Mouse (Mus musculus) myocyte (in vitro differentiated cells): ENCODE measurements around the gene Ppp1r3d. TPM values are rescaled to one million over a fixed set of nuclear protein-coding genes. Genes with fewer than 3 reads are reported as not detected.

ENCODE experiments used
- H3K27me3 ChIP-seq: one replicate; pipeline ENCODE4 v1.6.1; 2011; ENCODE audit not compliant: control insufficient read depth, insufficient read depth, insufficient read length
- H3K36me3 ChIP-seq: one replicate; pipeline ENCODE4 v1.6.1; 2011; ENCODE audit not compliant: control insufficient read depth, insufficient read depth
- H3K4me2 ChIP-seq: one replicate; pipeline ENCODE4 v1.6.1; 2011; ENCODE audit warnings: low read depth, control low read depth
- H3K4me3 ChIP-seq: one replicate; pipeline ENCODE4 v1.5.1; 2011; ENCODE audit warnings: mild to moderate bottlenecking, control low read depth, moderate library complexity
- H3K79me2 ChIP-seq: one replicate; pipeline ENCODE4 v1.6.1; 2011; ENCODE audit not compliant: control insufficient read depth, insufficient read depth
- H3ac ChIP-seq: one replicate; pipeline ENCODE4 v1.6.1; 2011; ENCODE audit not compliant: control insufficient read depth, insufficient read length
- CEBPB ChIP-seq: IDR thresholded peaks from 2 replicates; pipeline ENCODE4 v1.6.1; 2011; ENCODE audit warnings: mild to moderate bottlenecking, moderate library complexity; ENCODE audit not compliant: poor library complexity, insufficient read depth, severe bottlenecking
- E2F4 ChIP-seq: IDR thresholded peaks from one replicate; pipeline ENCODE4 v1.6.1; 2011; ENCODE audit warnings: mild to moderate bottlenecking, control low read depth, moderate library complexity; ENCODE audit not compliant: insufficient read depth
- MAX ChIP-seq: IDR thresholded peaks from one replicate; pipeline ENCODE4 v1.6.1; 2011; ENCODE audit warnings: low read depth, mild to moderate bottlenecking, control low read depth
- MYOD1 ChIP-seq, 3 experiments: IDR thresholded peaks; one replicate each; pipeline ENCODE4 v1.6.1; 2011; ENCODE audit warnings: control low read depth in 2 of 3, low read depth in 2 of 3, mild to moderate bottlenecking in 2 of 3, moderate library complexity in 1 of 3; ENCODE audit not compliant: insufficient read length in 2 of 3, control insufficient read depth in 1 of 3
- MYOG ChIP-seq, 3 experiments: IDR thresholded peaks; one replicate each; pipeline ENCODE4 v1.6.1; 2011; ENCODE audit warnings: control low read depth in 2 of 3, low read depth in 2 of 3, mild to moderate bottlenecking in 2 of 3; ENCODE audit not compliant: insufficient read length in 2 of 3, control insufficient read depth in 1 of 3, insufficient read depth in 1 of 3
- POLR2A ChIP-seq: IDR thresholded peaks from one replicate; pipeline ENCODE4 v1.6.1; 2011; ENCODE audit warnings: low read depth, mild to moderate bottlenecking, control low read depth, moderate library complexity; ENCODE audit not compliant: insufficient read length
- POLR2AphosphoS2 ChIP-seq: IDR thresholded peaks from one replicate; pipeline ENCODE4 v1.6.1; 2011; ENCODE audit warnings: low read depth, control low read depth; ENCODE audit not compliant: insufficient read length
- REST ChIP-seq: IDR thresholded peaks from one replicate; pipeline ENCODE4 v1.6.1; 2011; ENCODE audit warnings: mild to moderate bottlenecking, control low read depth, moderate library complexity; ENCODE audit not compliant: insufficient read depth, insufficient read length
- SRF ChIP-seq: IDR thresholded peaks from one replicate; pipeline ENCODE4 v1.6.1; 2011; ENCODE audit warnings: low read depth; ENCODE audit not compliant: control insufficient read depth, insufficient read length
- TCF12 ChIP-seq: IDR thresholded peaks from one replicate; pipeline ENCODE4 v1.6.1; 2011; ENCODE audit warnings: mild to moderate bottlenecking, control low read depth; ENCODE audit not compliant: poor library complexity, insufficient read depth, severe bottlenecking
- TCF3 ChIP-seq: IDR thresholded peaks from one replicate; pipeline ENCODE4 v1.6.1; 2011; ENCODE audit warnings: low read depth, control low read depth; ENCODE audit not compliant: insufficient read length
- USF1 ChIP-seq: IDR thresholded peaks from one replicate; pipeline ENCODE4 v1.6.1; 2011; ENCODE audit warnings: low read depth, mild to moderate bottlenecking, control low read depth, moderate library complexity
- polyA plus RNA-seq: library from polyadenylated mRNA; unstranded; fragments of >200 nt; fragmentation: generic; extraction: Trizol; gene quantifications from one replicate; pipeline ENCODE4 v1.2.1, GENCODE M21; 2012; ENCODE audit warnings: missing spikeins

The Ppp1r3d gene
- polyA plus RNA-seq, 1 experiment: not detected

GRCm38 (mm10) chr2:178427181-178427580 lies 12.9 kb upstream of the Ppp1r3d start:
- Histone ChIP-seq H3K27me3 (no peaks in the 10 kb centered on the region), H3K4me2 (no peak overlapping the region), H3K79me2 (no peaks in the 10 kb centered on the region), H3K36me3 (no peaks in the 10 kb centered on the region), H3K4me3 (no peak overlapping the region), H3ac (no peak overlapping the region)
- TF ChIP-seq MYOG (IDR thresholded peaks at IDR 0.05; ENCODE audit: control insufficient read depth in 1 of 3, insufficient read depth in 1 of 3, insufficient read length in 2 of 3, low read depth in 2 of 3) (no peak), MAX (no peak), SRF (no peak), USF1 (no peak), POLR2AphosphoS2 (no peak), MYOD1 (IDR thresholded peaks at IDR 0.05; ENCODE audit: control insufficient read depth in 1 of 3, insufficient read length in 2 of 3, low read depth in 2 of 3) (no peak), POLR2A (no peak), TCF12 (no peak), TCF3 (no peak)

- Histone ChIP-seq H3K36me3 (no peaks in the 10 kb centered on the region), H3K4me2 (no peak overlapping the region), H3ac (no peak overlapping the region), H3K79me2 (no peaks in the 10 kb centered on the region), H3K27me3 (no peaks in the 10 kb centered on the region), H3K4me3 (no peak overlapping the region)
- no peak for TF ChIP-seq E2F4
- no peak for TF ChIP-seq MAX
- TF ChIP-seq MYOG (IDR thresholded peaks at IDR 0.05; ENCODE audit: control insufficient read depth in 1 of 3, insufficient read depth in 1 of 3, insufficient read length in 2 of 3, low read depth in 2 of 3): no peak
- no peak for TF ChIP-seq POLR2A
- TF ChIP-seq TCF12: no peak
- no peak for TF ChIP-seq POLR2AphosphoS2
- no peak for TF ChIP-seq SRF
- no peak for TF ChIP-seq MYOD1 (IDR thresholded peaks at IDR 0.05; ENCODE audit: control insufficient read depth in 1 of 3, insufficient read length in 2 of 3, low read depth in 2 of 3)
- no peak for TF ChIP-seq TCF3
Measured at GRCm38 (mm10) chr2:178426229-178426628, 12.0 kb upstream of the Ppp1r3d start.

DNA sequence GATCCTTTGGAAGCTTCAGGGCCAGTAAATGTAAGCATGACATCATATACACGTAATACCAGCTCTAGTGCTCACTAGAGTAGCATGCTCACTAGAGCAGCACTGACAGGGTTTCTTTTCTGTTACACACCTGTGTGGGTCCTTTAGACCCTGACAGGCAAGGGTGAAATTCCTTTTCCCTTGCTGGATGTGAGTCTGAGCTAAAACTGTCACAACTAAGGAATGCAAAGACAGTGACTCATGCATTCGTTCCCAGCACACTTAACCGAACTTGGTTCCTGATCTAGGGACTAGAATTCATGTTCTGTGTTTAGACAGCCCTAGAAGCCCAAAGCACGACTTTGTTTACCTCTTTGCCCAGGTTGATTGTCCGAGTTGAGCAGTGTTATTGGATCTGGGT lies 9.0 kb upstream of the Ppp1r3d start:
- H3K27me3 ChIP-seq: no peaks in the 10 kb centered on the region
- no peak overlapping the region for H3ac ChIP-seq
- H3K4me2 ChIP-seq: no peak overlapping the region
- TF ChIP-seq MAX: no peak
- no peak for TF ChIP-seq MYOD1 (IDR thresholded peaks at IDR 0.05; ENCODE audit: control insufficient read depth in 1 of 3, insufficient read length in 2 of 3, low read depth in 2 of 3)
- TF ChIP-seq REST: no peak
- no peak for TF ChIP-seq POLR2A
- TF ChIP-seq CEBPB: no peak
- no peak for TF ChIP-seq MYOG (IDR thresholded peaks at IDR 0.05; ENCODE audit: control insufficient read depth in 1 of 3, insufficient read depth in 1 of 3, insufficient read length in 2 of 3, low read depth in 2 of 3)
- no peak for TF ChIP-seq E2F4
- no peak for TF ChIP-seq POLR2AphosphoS2
- TF ChIP-seq TCF3: no peak
- TF ChIP-seq USF1: no peak
- no peak for TF ChIP-seq SRF
- no peak for TF ChIP-seq TCF12
- H3K36me3 ChIP-seq: no peaks in the 10 kb centered on the region
- no peaks in the 10 kb centered on the region for H3K79me2 ChIP-seq
- no peak overlapping the region for H3K4me3 ChIP-seq

GRCm38 (mm10) chr2:178422186-178422585 lies 7.9 kb upstream of the Ppp1r3d start:
- TF ChIP-seq MYOG (IDR thresholded peaks at IDR 0.05; ENCODE audit: control insufficient read depth in 1 of 3, insufficient read depth in 1 of 3, insufficient read length in 2 of 3, low read depth in 2 of 3) (no peak), TCF3 (no peak), SRF (no peak), POLR2AphosphoS2 (no peak), E2F4 (no peak), POLR2A (no peak)
- H3K79me2 ChIP-seq: no peaks in the 10 kb centered on the region
- no peak overlapping the region for H3K4me3 ChIP-seq
- H3ac ChIP-seq: no peak overlapping the region
- no peak overlapping the region for H3K4me2 ChIP-seq
- H3K27me3 ChIP-seq: no peaks in the 10 kb centered on the region
- H3K36me3 ChIP-seq: no peaks in the 10 kb centered on the region

DNA sequence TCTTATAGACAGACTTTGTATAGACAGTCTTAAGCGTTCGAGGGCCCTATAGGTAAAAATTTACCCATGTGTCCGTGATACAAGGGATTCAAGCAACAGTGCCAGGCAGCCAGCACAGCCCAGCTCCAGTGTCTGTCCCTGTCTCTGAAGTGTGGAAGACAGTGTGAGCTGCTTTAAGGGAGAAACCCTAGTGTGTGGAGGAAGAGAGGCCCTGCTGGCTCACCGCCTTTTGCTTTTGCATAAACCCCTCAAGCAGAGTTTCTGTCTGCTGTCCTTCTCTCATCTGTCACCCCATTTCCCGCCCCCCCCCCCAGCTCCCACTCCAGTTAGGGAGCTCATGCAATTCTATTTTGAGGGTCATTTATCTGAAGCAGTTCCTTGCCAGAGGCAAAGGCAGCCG lies 7.3 kb upstream of the Ppp1r3d start:
- H3K4me2 ChIP-seq: no peak overlapping the region

More for the DNA sequence above, 7.3 kb upstream of the Ppp1r3d start:
- no peaks in the 10 kb centered on the region for H3K79me2 ChIP-seq
- no peaks in the 10 kb centered on the region for H3K27me3 ChIP-seq
- no peak for TF ChIP-seq MYOD1 (IDR thresholded peaks at IDR 0.05; ENCODE audit: control insufficient read depth in 1 of 3, insufficient read length in 2 of 3, low read depth in 2 of 3)
- TF ChIP-seq MAX: no peak
- TF ChIP-seq POLR2A: no peak
- no peak for TF ChIP-seq POLR2AphosphoS2
- no peak for TF ChIP-seq USF1
- no peak for TF ChIP-seq TCF3
- TF ChIP-seq REST: no peak
- no peak for TF ChIP-seq SRF
- TF ChIP-seq CEBPB: no peak
- no peak overlapping the region for H3ac ChIP-seq
- no peak overlapping the region for H3K4me3 ChIP-seq
- no peaks in the 10 kb centered on the region for H3K36me3 ChIP-seq
